Mouse (Mus musculus) stomach, embryonic 14.5 days (tissue): ENCODE results near the gene Nptxr. TPM values are rescaled to one million over a fixed set of nuclear protein-coding genes. Genes with fewer than 3 reads are reported as not detected.

ENCODE experiments used
- ATAC-seq: fragments of 200-750 bp; cut with Nextera tagmentation; 2 replicates; pipeline ENCODE4 v1.8.0; 2017; ENCODE audit warnings: low read depth, moderate TSS enrichment; ENCODE audit not compliant: insufficient number of reproducible peaks, insufficient read depth, low FRiP score
- H3K27ac ChIP-seq: fragments of 300-500 bp; sonication (generic); 2 replicates; pipeline ENCODE4 v1.5.1; 2014; ENCODE audit warnings: mild to moderate bottlenecking, low read length, moderate library complexity, mixed read lengths
- H3K27me3 ChIP-seq: fragments of 300-500 bp; sonication (generic); 2 replicates; pipeline ENCODE4 v1.6.1; 2014; ENCODE audit warnings: low read length, control low read depth, mixed read lengths; ENCODE audit not compliant: control insufficient read depth, insufficient read depth
- H3K36me3 ChIP-seq: fragments of 300-500 bp; sonication (generic); 2 replicates; pipeline ENCODE4 v1.6.1; 2014; ENCODE audit warnings: mild to moderate bottlenecking, control low read depth, low read length, moderate library complexity, mixed read lengths; ENCODE audit not compliant: control insufficient read depth, insufficient read depth
- H3K4me1 ChIP-seq: fragments of 300-500 bp; sonication (generic); 2 replicates; pipeline ENCODE4 v1.6.1; 2014; ENCODE audit warnings: low read length, control low read depth, mixed read lengths; ENCODE audit not compliant: control insufficient read depth, insufficient read depth
- H3K4me2 ChIP-seq: fragments of 300-500 bp; sonication (generic); replicated peaks from 2 replicates; pipeline ENCODE4 v1.6.1; 2014; ENCODE audit warnings: low read depth, low read length, control low read depth
- H3K4me3 ChIP-seq: fragments of 300-500 bp; sonication (generic); 2 replicates; pipeline ENCODE4 v1.5.1; 2014; ENCODE audit warnings: low read depth, low read length, control low read depth
- H3K9ac ChIP-seq: fragments of 300-500 bp; sonication (generic); replicated peaks from 2 replicates; pipeline ENCODE4 v1.6.1; 2014; ENCODE audit warnings: low read depth, mild to moderate bottlenecking, control low read depth, low read length, moderate library complexity, mixed read lengths
- H3K9me3 ChIP-seq: fragments of 300-500 bp; sonication (generic); 2 replicates; pipeline ENCODE4 v1.6.1; 2016; ENCODE audit warnings: low read depth, low read length, control low read depth; ENCODE audit not compliant: control insufficient read depth
- WGBS: fragments of 180-500 bp; shearing (Covaris S2); extraction: QIAGEN DNeasy Blood & Tissue Kit; methylation state at CpG from one replicate; pipeline ENCODE4 v1.1.7; 2014; 5-methylcytosine and 5-hydroxymethylcytosine counted together
- polyA plus RNA-seq: library from polyadenylated mRNA; unstranded; fragments of >200 nt; fragmentation: Nextera tagmentation; extraction: Ambion mirVana; gene quantifications from 2 replicates; pipeline ENCODE4 v1.2.1, GENCODE M21; 2014

The Nptxr gene
- polyA plus RNA-seq, 1 experiment from 2014 or later: 2.7 TPM

DNA sequence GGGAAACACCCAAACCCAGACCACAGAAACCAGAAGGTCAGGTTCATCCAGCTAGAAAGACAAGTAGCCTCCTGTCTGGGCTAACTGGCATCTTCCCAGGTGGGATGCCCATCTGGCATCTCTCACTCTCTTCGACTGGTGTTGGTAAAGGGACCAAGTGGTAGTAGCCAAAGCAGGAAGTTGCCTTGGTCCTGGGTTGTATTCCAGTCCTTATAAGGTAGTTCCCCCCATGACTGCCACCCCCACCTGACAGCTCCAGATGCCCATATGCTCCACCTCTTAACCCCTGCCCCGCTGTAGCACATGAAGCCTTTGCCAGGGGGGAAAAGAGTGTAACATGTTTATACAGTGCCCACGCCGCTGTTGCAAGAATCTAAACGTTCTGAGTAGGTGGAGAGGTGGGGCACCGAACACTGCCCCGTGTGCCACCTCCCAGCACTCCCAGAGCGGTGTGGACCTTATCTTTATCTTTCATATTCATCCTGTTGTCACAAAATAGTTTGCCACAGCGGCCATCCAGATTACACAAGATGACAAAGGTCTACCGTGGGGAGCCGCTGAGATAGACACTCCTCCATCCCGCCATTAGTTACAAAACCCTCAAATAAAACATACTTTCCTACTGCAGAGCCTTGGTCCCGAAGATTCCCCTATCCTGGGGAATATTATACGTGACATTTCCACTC is 63.2 kb downstream of the Nptxr start:
- no peaks in the 10 kb centered on the region for H3K27me3 ChIP-seq
- H3K9me3 ChIP-seq: no peaks in the 10 kb centered on the region
- H3K4me3 ChIP-seq: peak overlapping the region; percentile 72
- H3K4me2 ChIP-seq: peak overlapping the region; percentile 73
- ATAC-seq: no peak
- H3K27ac ChIP-seq: 0 out of 2 replicates have a peak overlapping the region, but pooled peaks have one; percentile 6
- 16% methylated on average over 14 of the region's 14 CpGs for WGBS
- H3K9ac ChIP-seq: peak overlapping the region; percentile 57
- peaks cover 17% of the 10 kb centered on the region for H3K4me1 ChIP-seq
- H3K36me3 ChIP-seq: peaks cover 25% of the 10 kb centered on the region

DNA sequence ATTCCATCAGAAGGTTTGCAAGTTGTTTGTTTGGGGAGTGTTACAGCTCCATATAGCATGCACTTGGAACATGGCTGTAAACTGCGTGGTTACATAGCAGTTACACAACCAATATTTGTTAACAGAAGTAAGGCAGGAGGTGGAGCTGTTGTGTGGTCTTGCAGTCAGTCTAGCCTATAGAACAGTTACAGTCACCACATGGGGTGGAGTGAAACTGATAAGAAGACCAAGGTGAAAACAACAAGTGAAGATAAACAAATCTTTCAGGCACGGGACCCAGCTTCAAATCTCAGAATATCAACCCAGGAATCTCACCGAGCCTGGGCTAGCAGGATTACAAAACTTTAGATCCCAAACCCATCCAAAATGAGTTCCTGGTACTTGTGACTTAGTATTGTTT is 63.8 kb downstream of the Nptxr start:
- Histone ChIP-seq H3K4me2 (peak overlapping the region; percentile 73; the same call in 1 of the 2 replicates), H3K36me3 (peaks cover 28% of the 10 kb centered on the region), H3K4me1 (peaks cover 17% of the 10 kb centered on the region), H3K27me3 (no peaks in the 10 kb centered on the region), H3K4me3 (0 out of 2 replicates have a peak overlapping the region, but pooled peaks have one; percentile 72), H3K27ac (no peak overlapping the region), H3K9me3 (no peaks in the 10 kb centered on the region), H3K9ac (no peak overlapping the region)
- WGBS: 62% methylated on average over 3 of the region's 3 CpGs
- ATAC-seq: no peak

Other genes starting within 250 kb of the Nptxr start
- gene Dmc1, start 199.7 kb downstream of the Nptxr start, polyA plus RNA-seq: 2.8 and 3.8 TPM in 2 replicates
- gene Fam227a, start 145.8 kb downstream of the Nptxr start, polyA plus RNA-seq: 1.6 and 3.0 TPM in 2 replicates
- 45.0 and 49.5 TPM in 2 replicates for gene Cby1, start 145.6 kb downstream of the Nptxr start, polyA plus RNA-seq
- gene Tomm22, start 133.9 kb downstream of the Nptxr start, polyA plus RNA-seq: 236 and 237 TPM in 2 replicates
- 15.3 and 16.0 TPM in 2 replicates for gene Josd1, start 116.8 kb downstream of the Nptxr start, polyA plus RNA-seq
- gene Gtpbp1, start 113.9 kb downstream of the Nptxr start, polyA plus RNA-seq: 24.7 and 27.2 TPM in 2 replicates
- 5.7 and 6.8 TPM in 2 replicates for gene Sun2, start 62.2 kb downstream of the Nptxr start, polyA plus RNA-seq
- gene Dnal4, start 26.9 kb downstream of the Nptxr start, polyA plus RNA-seq: 58.1 and 60.7 TPM in 2 replicates
- gene Npcd, start 29.5 kb upstream of the Nptxr start, polyA plus RNA-seq: 0.77 and 1.3 TPM in 2 replicates
- 38.7 and 40.4 TPM in 2 replicates for gene Cbx6, start 29.9 kb upstream of the Nptxr start, polyA plus RNA-seq
- 17.4 and 18.4 TPM in 2 replicates for gene Apobec3, start 86.9 kb upstream of the Nptxr start, polyA plus RNA-seq
- 5.0 and 5.8 TPM in 2 replicates for gene Cbx7, start 166.4 kb upstream of the Nptxr start, polyA plus RNA-seq
- 5.0 and 6.2 TPM in 2 replicates for gene Pdgfb, start 210.2 kb upstream of the Nptxr start, polyA plus RNA-seq